Mouse (Mus musculus): Measurements from ENCODE around the gene Dnajc15. TPM values are rescaled to one million over a fixed set of nuclear protein-coding genes. Genes with fewer than 3 reads are reported as not detected.
A peak's percentile ranks its signal among the peaks of the same experiment; 100 is the strongest.

The Dnajc15 gene
- total RNA-seq, 2 experiments from 2014 or later = 51.8 to 52.7 TPM

GRCm38 (mm10) chr14:77811466-77811865 is 63.5 kb downstream of the Dnajc15 start:
- intact Hi-C loops (cut with DNase I) = no loop called here
- no peak for DNase-seq (ENCODE audit: extremely low spot score in 1 of 2, low spot score in 2 of 2)

GRCm38 (mm10) chr14:77807836-77808235 is 67.1 kb downstream of the Dnajc15 start:
- no peak for DNase-seq (ENCODE audit: extremely low spot score in 1 of 2, low spot score in 2 of 2)
- intact Hi-C loops (cut with DNase I) = no loop called here

GRCm38 (mm10) chr14:77806345-77806744 is 68.6 kb downstream of the Dnajc15 start:
- DNase-seq (ENCODE audit: extremely low spot score in 1 of 2, low spot score in 2 of 2) = no peak
- intact Hi-C loops (cut with DNase I) = no loop called here

- DNase-seq (ENCODE audit: extremely low spot score in 1 of 2, low spot score in 2 of 2) = no peak
- intact Hi-C loops (cut with DNase I) = no loop called here
These were observed 72.7 kb downstream of the Dnajc15 start for GRCm38 (mm10) chr14:77802268-77802630.

- intact Hi-C loops (cut with DNase I) = no loop called here
- DNase-seq (ENCODE audit: extremely low spot score in 1 of 2, low spot score in 2 of 2) = no peak
These were observed 73.2 kb downstream of the Dnajc15 start for GRCm38 (mm10) chr14:77801571-77802267.

- DNase-seq (ENCODE audit: extremely low spot score in 1 of 2, low spot score in 2 of 2) = no peak
- intact Hi-C loops (cut with DNase I) = no loop called here
These were observed 78.4 kb downstream of the Dnajc15 start for GRCm38 (mm10) chr14:77796506-77796905.

GRCm38 (mm10) chr14:77795240-77795639 is 79.7 kb downstream of the Dnajc15 start:
- intact Hi-C loops (cut with DNase I) = no loop called here
- DNase-seq (ENCODE audit: extremely low spot score in 1 of 2, low spot score in 2 of 2) = no peak

- DNase-seq (ENCODE audit: extremely low spot score in 1 of 2, low spot score in 2 of 2) = no peak
- intact Hi-C loops (cut with DNase I) = no loop called here
These were observed 80.5 kb downstream of the Dnajc15 start for GRCm38 (mm10) chr14:77794285-77794949.

- intact Hi-C loops (cut with DNase I) = no loop called here
- DNase-seq (ENCODE audit: extremely low spot score in 1 of 2, low spot score in 2 of 2) = no peak
These were observed 81.9 kb downstream of the Dnajc15 start for GRCm38 (mm10) chr14:77792998-77793397.

- intact Hi-C loops (cut with DNase I) = no loop called here
- no peak for DNase-seq (ENCODE audit: extremely low spot score in 1 of 2, low spot score in 2 of 2)
These were observed 91.7 kb downstream of the Dnajc15 start for GRCm38 (mm10) chr14:77783217-77783616.

- DNase-seq (ENCODE audit: extremely low spot score in 1 of 2, low spot score in 2 of 2) = no peak
- intact Hi-C loops (cut with DNase I) = no loop called here
These were observed 97.6 kb downstream of the Dnajc15 start for GRCm38 (mm10) chr14:77777365-77777764.

- peak in 1 of 2 experiments; percentile 17 for DNase-seq (ENCODE audit: extremely low spot score in 1 of 2, low spot score in 2 of 2)
- intact Hi-C loops (cut with DNase I) = no loop called here
These were observed 98.9 kb downstream of the Dnajc15 start for GRCm38 (mm10) chr14:77776005-77776531.

- DNase-seq (ENCODE audit: extremely low spot score in 1 of 2, low spot score in 2 of 2) = no peak
- intact Hi-C loops (cut with DNase I) = no loop called here
These were observed 101.6 kb downstream of the Dnajc15 start for GRCm38 (mm10) chr14:77773331-77773730.

GRCm38 (mm10) chr14:77771626-77772025 is 103.3 kb downstream of the Dnajc15 start:
- intact Hi-C loops (cut with DNase I) = no loop called here
- no peak for DNase-seq (ENCODE audit: extremely low spot score in 1 of 2, low spot score in 2 of 2)

Other genes with a start within 250 kb of the Dnajc15 start
- gene Epsti1, start 29.1 kb upstream of the Dnajc15 start, total RNA-seq (2021) = under 1 TPM; 0.18 to 0.84 TPM
- gene Fam216b, start 213.9 kb upstream of the Dnajc15 start, total RNA-seq (2021) = under 1 TPM; 0.15 to 0.36 TPM

Measured in left cerebral cortex, postnatal 10 days (tissue).